Mouse (Mus musculus) limb, embryonic 14.5 days (tissue): ENCODE results near the gene Rps5. TPM values are rescaled to one million over a fixed set of nuclear protein-coding genes. Genes with fewer than 3 reads are reported as not detected.
A peak's percentile ranks its signal among the peaks of the same experiment; 100 is the strongest.
"Not testable (repeated sequence)": the region's sequence is repeated elsewhere in the genome, so short reads cannot be mapped to it uniquely, and the experiment has no call there.

Experiments used
- ATAC-seq: fragments of 200-750 bp; cut with Nextera tagmentation; 2 replicates; pipeline ENCODE4 v1.8.0; 2017; ENCODE audit warnings: low read depth, moderate number of reproducible peaks, moderate TSS enrichment; ENCODE audit not compliant: low FRiP score
- DNase-seq: peaks from one replicate; pipeline ENCODE4 v3.0.0-alpha.2; 2015; ENCODE audit warnings: low spot score
- H3K27ac ChIP-seq: fragments of 300-500 bp; sonication (generic); replicated peaks from 2 replicates; pipeline ENCODE4 v1.5.1; 2014; ENCODE audit warnings: low read depth, mild to moderate bottlenecking, low read length, moderate library complexity, mixed read lengths
- H3K27me3 ChIP-seq: fragments of 300-500 bp; sonication (generic); 2 replicates; pipeline ENCODE4 v1.6.1; 2014; ENCODE audit warnings: low read length, mixed read lengths; ENCODE audit not compliant: control insufficient read depth, insufficient read depth
- H3K36me3 ChIP-seq: fragments of 300-500 bp; sonication (generic); 2 replicates; pipeline ENCODE4 v1.6.1; 2014; ENCODE audit warnings: mild to moderate bottlenecking, low read length, moderate library complexity, mixed read lengths; ENCODE audit not compliant: control insufficient read depth, insufficient read depth
- H3K4me1 ChIP-seq: fragments of 300-500 bp; sonication (generic); 2 replicates; pipeline ENCODE4 v1.6.1; 2014; ENCODE audit warnings: antibody characterized with exemption, low read length, mixed read lengths; ENCODE audit not compliant: control insufficient read depth, insufficient read depth
- H3K4me2 ChIP-seq: fragments of 300-500 bp; sonication (generic); replicated peaks from 2 replicates; pipeline ENCODE4 v1.6.1; 2014; ENCODE audit warnings: low read depth, mild to moderate bottlenecking, low read length, moderate library complexity; ENCODE audit not compliant: severe bottlenecking
- H3K4me3 ChIP-seq: fragments of 300-500 bp; sonication (generic); replicated peaks from 2 replicates; pipeline ENCODE4 v1.5.1; 2014; ENCODE audit warnings: low read length
- H3K9ac ChIP-seq: fragments of 300-500 bp; sonication (generic); 2 replicates; pipeline ENCODE4 v1.6.1; 2014; ENCODE audit warnings: mild to moderate bottlenecking, low read depth, low read length, moderate library complexity; ENCODE audit not compliant: severe bottlenecking
- H3K9me3 ChIP-seq: fragments of 300-500 bp; sonication (generic); 2 replicates; pipeline ENCODE4 v1.6.1; 2016; ENCODE audit warnings: low read length; ENCODE audit not compliant: control insufficient read depth
- POLR2A ChIP-seq: fragments of 200-500 bp; IDR thresholded peaks from 2 replicates; pipeline ENCODE4 v1.8.0; 2012; ENCODE audit warnings: inconsistent platforms, mild to moderate bottlenecking, moderate library complexity, borderline replicate concordance; ENCODE audit not compliant: insufficient read depth, insufficient read length; ENCODE audit errors: extremely low read depth
- WGBS: fragments of 180-500 bp; shearing (Covaris S2); extraction: QIAGEN DNeasy Blood & Tissue Kit; methylation state at CpG from one replicate; pipeline ENCODE4 v1.1.7; 2014; 5-methylcytosine and 5-hydroxymethylcytosine counted together
- polyA plus RNA-seq, 2 experiments: library from polyadenylated mRNA; depleted of rRNA in 1 of 2; stranded (reverse) in 1 of 2; unstranded in 1 of 2; fragments of >200 nt; fragmentation: Nextera tagmentation in 1 of 2; extraction: Ambion mirVana in 1 of 2; gene quantifications; 2 replicates each; pipeline versions ENCODE4 v1.2.1 to v1.2.3; 2012 to 2014

Rps5 gene
- polyA plus RNA-seq (2012; rRNA removed) (3,045 and 3,888 TPM in 2 replicates), polyA plus RNA-seq (2014; fragmentation: Nextera tagmentation; extraction: Ambion mirVana) (1,462 and 1,509 TPM in 2 replicates)

- H3K9me3 ChIP-seq = no peaks in the 10 kb centered on the region
- H3K27ac ChIP-seq = peak within 1 kb of the TSS; percentile 96
- peak; percentile 97; the same call in 1 of the 2 replicates for TF ChIP-seq POLR2A
- H3K4me2 ChIP-seq = peak within 1 kb of the TSS; percentile 89
- peak; percentile 98 for ATAC-seq
- H3K4me1 ChIP-seq = peaks cover 10% of the 10 kb centered on the region
- WGBS = 1% methylated on average over 55 of the region's 55 CpGs
- DNase-seq = peak; percentile 99
- peaks cover 40% of the 10 kb centered on the region for H3K36me3 ChIP-seq
- H3K9ac ChIP-seq = peak within 1 kb of the TSS; percentile 92
- peak within 1 kb of the TSS; percentile 98 for H3K4me3 ChIP-seq
- H3K27me3 ChIP-seq = peaks cover 12% of the 10 kb centered on the region; the same call in 1 of the 2 replicates
Measured at GRCm38 (mm10) chr7:12921705-12922465, at the start of gene Rps5. Rps5 (plus strand) TSS chr7:12922290.

- no peak overlapping the region for H3K9ac ChIP-seq
- no peaks in the 10 kb centered on the region for H3K4me1 ChIP-seq
- no peak overlapping the region for H3K4me3 ChIP-seq
- ATAC-seq = no peak
- peak; percentile 26 for DNase-seq
- H3K36me3 ChIP-seq = no peaks in the 10 kb centered on the region
- no peak overlapping the region for H3K4me2 ChIP-seq
- no peaks in the 10 kb centered on the region for H3K27me3 ChIP-seq
- WGBS = 18% methylated on average over 3 of the region's 3 CpGs
- 0 out of 2 replicates have a peak, but pooled peaks cover under 1% of the 10 kb centered on the region for H3K9me3 ChIP-seq
- no peak for TF ChIP-seq POLR2A
- H3K27ac ChIP-seq = no peak overlapping the region
Measured at GRCm38 (mm10) chr7:12874301-12874700, 47.8 kb upstream of the Rps5 start.

DNA sequence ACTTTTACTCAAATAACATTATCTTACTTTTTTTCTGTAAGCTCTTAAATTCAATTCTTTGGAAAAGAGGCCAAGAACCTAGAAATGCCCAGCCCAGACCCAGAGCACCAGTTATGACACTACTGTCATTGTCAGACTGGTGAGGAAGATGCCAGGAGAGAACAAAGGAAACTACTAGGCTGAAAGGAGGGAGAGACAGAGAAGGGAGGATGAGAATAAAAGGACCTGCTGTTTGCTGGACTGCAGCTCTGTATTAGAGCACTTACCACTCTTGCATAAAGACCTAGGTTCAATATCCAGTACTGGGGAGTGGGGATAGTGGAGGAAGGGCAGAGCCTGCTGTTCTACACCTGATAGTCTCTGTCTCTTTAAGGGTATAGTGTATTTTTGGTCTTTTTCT is 42.1 kb upstream of the Rps5 start:
- no peak for TF ChIP-seq POLR2A
- no peaks in the 10 kb centered on the region for H3K9me3 ChIP-seq
- H3K27me3 ChIP-seq = no peaks in the 10 kb centered on the region
- no peak for DNase-seq
- no peak for ATAC-seq
- H3K36me3 ChIP-seq = peaks cover 9% of the 10 kb centered on the region
- no peak overlapping the region for H3K4me3 ChIP-seq
- peaks cover 10% of the 10 kb centered on the region for H3K4me1 ChIP-seq
- H3K27ac ChIP-seq = no peak overlapping the region
- no peak overlapping the region for H3K9ac ChIP-seq
- H3K4me2 ChIP-seq = no peak overlapping the region

- WGBS = 43% methylated on average over 8 of the region's 8 CpGs
- H3K4me2 ChIP-seq = peak overlapping the region; percentile 89
- H3K4me3 ChIP-seq = peak overlapping the region; percentile 79
- not testable (repeated sequence) for H3K27me3 ChIP-seq, DNase-seq, H3K27ac ChIP-seq, ATAC-seq, H3K4me1 ChIP-seq, H3K9me3 ChIP-seq
- H3K36me3 ChIP-seq = peaks cover 13% of the 10 kb centered on the region
- peak overlapping the region; percentile 87 for H3K9ac ChIP-seq
Measured at GRCm38 (mm10) chr7:12880497-12880896, 41.6 kb upstream of the Rps5 start.

GRCm38 (mm10) chr7:12880911-12881660 is 41.0 kb upstream of the Rps5 start, which contains the start of gene Zfp128:
Zfp128 (plus strand) TSS chr7:12881177.
- Histone ChIP-seq H3K9me3 (no peaks in the 10 kb centered on the region), H3K9ac (peak within 1 kb of the TSS; percentile 87), H3K27me3 (no peaks in the 10 kb centered on the region), H3K27ac (0 out of 2 replicates have a peak within 1 kb of the TSS, but pooled peaks have one; percentile 33), H3K4me1 (peaks cover 10% of the 10 kb centered on the region), H3K4me3 (peak within 1 kb of the TSS; percentile 79), H3K36me3 (peaks cover 19% of the 10 kb centered on the region), H3K4me2 (peak within 1 kb of the TSS; percentile 89)
- WGBS = 4% methylated on average over 35 of the region's 35 CpGs
- DNase-seq = peak; percentile 97
- peak; percentile 90; the same call in 1 of the 2 replicates for TF ChIP-seq POLR2A
- ATAC-seq = peak; percentile 100
